Mouse (Mus musculus) kidney, postnatal 4 days (tissue): ENCODE measurements around the gene Inha.

ENCODE experiments used
- DNase-seq, 2 experiments: peaks; one replicate each; pipeline ENCODE4 v3.0.0; 2021; ENCODE audit warnings: mixed read lengths in 2 of 2

Inha gene

GRCm38 (mm10) chr1:75490785-75491551 lies 15.9 kb upstream of the Inha start:
- no peak for DNase-seq

- DNase-seq: no peak
Measured at GRCm38 (mm10) chr1:75492579-75493170, 14.2 kb upstream of the Inha start.

GRCm38 (mm10) chr1:75494878-75495548 lies 11.9 kb upstream of the Inha start:
- DNase-seq: peak; percentile 69 to 77

- no peak for DNase-seq
Measured at GRCm38 (mm10) chr1:75498897-75499296, 8.0 kb upstream of the Inha start.

GRCm38 (mm10) chr1:75499441-75499840 lies 7.4 kb upstream of the Inha start:
- no peak for DNase-seq

GRCm38 (mm10) chr1:75501905-75502304 lies 5.0 kb upstream of the Inha start:
- no peak for DNase-seq

- DNase-seq: no peak
Measured at GRCm38 (mm10) chr1:75502945-75503650, 3.8 kb upstream of the Inha start.

GRCm38 (mm10) chr1:75503651-75503980 lies 3.3 kb upstream of the Inha start:
- DNase-seq: no peak

GRCm38 (mm10) chr1:75504256-75505045 lies 2.4 kb upstream of the Inha start:
- no peak for DNase-seq

- DNase-seq: peak; percentile 71 to 81
Measured at GRCm38 (mm10) chr1:75505159-75505955, 1.5 kb upstream of the Inha start.

- peak; percentile 86 to 92 for DNase-seq
Measured at GRCm38 (mm10) chr1:75505956-75506831, 683 bp upstream of the Inha start, which contains the start of gene Obsl1. Gene Obsl1, minus strand, starts transcription at chr1:75506452.

- no peak for DNase-seq
Measured at GRCm38 (mm10) chr1:75509586-75509985, 2.7 kb downstream of the Inha start.

- DNase-seq: no peak
Measured at GRCm38 (mm10) chr1:75510154-75510553, 3.3 kb downstream of the Inha start.

- peak in 1 of 2 experiments; percentile 46 for DNase-seq
Measured at GRCm38 (mm10) chr1:75511437-75512210, 4.7 kb downstream of the Inha start.

- no peak for DNase-seq
Measured at GRCm38 (mm10) chr1:75512550-75512949, 5.7 kb downstream of the Inha start.

- DNase-seq: no peak
Measured at GRCm38 (mm10) chr1:75516703-75517380, 10.0 kb downstream of the Inha start.

GRCm38 (mm10) chr1:75517984-75518383 lies 11.1 kb downstream of the Inha start:
- DNase-seq: peak in 1 of 2 experiments; percentile 33

GRCm38 (mm10) chr1:75518427-75518826 lies 11.6 kb downstream of the Inha start:
- DNase-seq: no peak

- DNase-seq: peak in 1 of 2 experiments; percentile 43
Measured at GRCm38 (mm10) chr1:75519576-75519975, 12.7 kb downstream of the Inha start.
